Mouse (Mus musculus) thymus, adult 18-20 months (tissue): Measurements from ENCODE around the gene Ptprm.

Experiments used
- DNase-seq, 2 experiments: peaks; one replicate each; pipeline ENCODE4 v3.0.0; 2022; ENCODE audit warnings: mixed read lengths in 2 of 2

The Ptprm gene

DNA sequence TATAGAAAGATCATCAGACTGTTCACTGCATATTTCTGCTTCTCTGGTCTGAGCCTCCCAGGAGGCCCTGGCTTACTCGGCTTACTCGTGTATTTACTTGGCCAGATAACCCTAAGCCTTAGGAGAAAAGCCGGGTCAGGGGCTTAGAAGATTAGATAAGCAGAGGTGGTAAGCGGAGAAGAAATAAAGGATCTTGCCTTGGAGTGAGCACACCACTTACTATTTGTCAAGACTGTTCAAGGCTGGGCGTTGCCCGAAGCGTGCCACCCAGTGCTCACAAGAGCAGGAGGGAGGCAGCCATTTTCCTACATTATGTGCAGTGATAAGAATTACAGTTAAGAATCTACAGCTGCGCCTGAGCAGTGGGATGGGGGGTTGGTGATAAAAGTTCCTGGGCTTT is 646.6 kb downstream of the Ptprm start:
- DNase-seq, result no peak

- no peak for DNase-seq
Observed at GRCm38 (mm10) chr17:66701358-66702184, 652.7 kb downstream of the Ptprm start.

DNA sequence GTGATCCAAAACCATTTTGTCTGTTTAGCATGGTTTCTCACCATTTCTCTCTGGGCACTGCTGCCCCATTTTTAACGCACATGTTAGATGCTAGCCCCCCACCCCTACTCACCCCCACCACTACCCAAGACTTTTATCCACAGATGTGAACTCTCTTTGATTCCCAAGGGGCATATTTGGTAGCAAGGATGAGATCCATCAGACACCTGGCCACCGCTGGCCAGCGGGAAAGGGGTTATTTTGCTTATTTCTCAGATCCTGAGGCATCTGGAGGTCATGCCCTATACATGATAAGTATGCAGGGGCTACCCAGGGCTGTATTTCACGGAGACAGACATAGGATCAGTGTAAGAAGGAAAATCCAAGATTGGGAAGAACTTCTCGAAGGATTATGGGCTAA is 654.4 kb downstream of the Ptprm start:
- DNase-seq, result no peak

GRCm38 (mm10) chr17:66697650-66698049 is 656.6 kb downstream of the Ptprm start:
- no peak for DNase-seq

DNA sequence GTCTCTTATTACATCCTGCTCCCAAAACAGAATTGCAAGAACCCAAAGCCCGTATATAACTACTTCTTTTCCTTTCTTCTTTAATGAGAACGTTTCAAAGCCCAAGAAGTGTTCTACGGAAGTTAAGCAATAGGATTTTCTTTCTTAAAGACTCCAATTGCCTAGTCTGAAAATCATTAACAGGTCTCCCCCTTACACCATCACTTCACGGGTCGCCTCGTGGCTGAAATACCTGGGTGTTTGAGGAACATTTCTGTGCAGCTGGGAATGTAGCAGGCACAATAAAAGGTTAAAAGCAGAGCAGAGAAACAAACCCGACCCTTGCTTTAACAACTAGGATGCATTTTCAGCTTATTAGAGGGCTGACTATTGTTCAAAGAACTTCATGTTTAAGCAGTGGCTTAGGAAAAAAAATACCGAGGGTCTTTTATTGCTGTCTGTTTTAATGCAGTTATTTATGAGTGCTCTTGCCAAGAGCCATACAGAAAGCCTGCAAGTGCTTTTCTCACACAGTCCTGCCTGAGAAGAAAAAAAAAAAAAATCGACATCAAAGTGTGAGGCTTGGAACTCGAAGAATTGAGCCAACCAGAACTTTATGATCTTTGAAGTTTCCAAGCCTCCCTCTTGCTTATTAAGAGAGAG is 657.6 kb downstream of the Ptprm start:
- no peak for DNase-seq

GRCm38 (mm10) chr17:66694326-66694725 is 659.9 kb downstream of the Ptprm start:
- DNase-seq, result no peak

GRCm38 (mm10) chr17:66693676-66694304 is 660.5 kb downstream of the Ptprm start:
- DNase-seq, result no peak

DNA sequence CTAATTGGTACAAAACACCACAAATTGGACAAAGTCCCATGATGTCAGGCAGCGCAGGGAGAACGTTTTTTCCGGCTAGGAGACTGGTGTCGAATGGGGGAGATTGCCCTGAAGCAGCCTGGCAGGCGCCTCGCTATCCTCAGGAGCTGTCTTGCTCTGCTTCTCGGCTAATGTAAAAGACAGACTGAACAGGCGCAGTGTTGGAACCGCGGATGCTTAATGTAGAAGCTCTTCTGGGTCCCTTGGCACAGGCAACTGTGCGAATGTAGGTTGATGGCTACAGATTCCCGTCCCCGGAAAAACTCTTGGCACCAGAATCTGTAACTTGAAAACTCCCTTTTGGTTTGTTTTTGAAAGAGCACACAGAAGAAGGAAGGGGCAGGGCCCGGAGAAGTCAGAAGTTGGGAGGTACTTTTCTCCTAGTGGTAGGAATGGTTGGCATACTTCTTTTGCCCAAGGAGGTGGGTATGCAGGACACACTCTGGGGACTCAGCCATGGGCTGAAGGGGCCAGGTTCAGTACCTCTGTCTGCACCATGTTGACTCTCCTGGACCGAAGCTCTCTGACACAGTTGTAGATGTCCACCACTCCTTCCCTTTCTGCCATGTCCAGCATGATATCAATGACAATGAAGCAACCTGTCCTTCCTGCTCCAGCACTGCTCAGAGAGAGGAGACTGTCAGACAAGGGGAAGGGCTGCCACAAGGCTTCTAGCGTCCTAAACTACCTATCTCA is 661.1 kb downstream of the Ptprm start:
- DNase-seq, result no peak

DNA sequence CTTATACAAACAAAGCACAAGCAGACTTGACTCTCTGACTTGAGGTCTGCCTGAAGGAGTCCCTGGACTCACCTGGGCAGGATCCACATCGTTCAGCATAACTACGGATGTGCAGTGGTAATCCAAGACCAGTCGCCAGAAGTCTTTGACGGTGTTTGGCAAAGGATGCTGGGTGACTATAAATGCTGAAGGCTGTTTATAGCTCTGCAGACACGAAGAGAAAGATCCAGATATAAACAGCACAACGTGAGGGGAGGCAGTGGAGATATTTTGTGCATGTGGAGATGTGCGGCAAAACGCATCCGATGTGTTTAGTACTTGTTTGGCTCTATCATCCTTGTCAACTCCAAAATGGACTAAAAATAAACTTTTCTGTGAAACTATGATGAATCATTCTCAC is 666.1 kb downstream of the Ptprm start:
- DNase-seq, result no peak

- DNase-seq, result no peak
Observed at GRCm38 (mm10) chr17:66687543-66687942, 666.7 kb downstream of the Ptprm start.

DNA sequence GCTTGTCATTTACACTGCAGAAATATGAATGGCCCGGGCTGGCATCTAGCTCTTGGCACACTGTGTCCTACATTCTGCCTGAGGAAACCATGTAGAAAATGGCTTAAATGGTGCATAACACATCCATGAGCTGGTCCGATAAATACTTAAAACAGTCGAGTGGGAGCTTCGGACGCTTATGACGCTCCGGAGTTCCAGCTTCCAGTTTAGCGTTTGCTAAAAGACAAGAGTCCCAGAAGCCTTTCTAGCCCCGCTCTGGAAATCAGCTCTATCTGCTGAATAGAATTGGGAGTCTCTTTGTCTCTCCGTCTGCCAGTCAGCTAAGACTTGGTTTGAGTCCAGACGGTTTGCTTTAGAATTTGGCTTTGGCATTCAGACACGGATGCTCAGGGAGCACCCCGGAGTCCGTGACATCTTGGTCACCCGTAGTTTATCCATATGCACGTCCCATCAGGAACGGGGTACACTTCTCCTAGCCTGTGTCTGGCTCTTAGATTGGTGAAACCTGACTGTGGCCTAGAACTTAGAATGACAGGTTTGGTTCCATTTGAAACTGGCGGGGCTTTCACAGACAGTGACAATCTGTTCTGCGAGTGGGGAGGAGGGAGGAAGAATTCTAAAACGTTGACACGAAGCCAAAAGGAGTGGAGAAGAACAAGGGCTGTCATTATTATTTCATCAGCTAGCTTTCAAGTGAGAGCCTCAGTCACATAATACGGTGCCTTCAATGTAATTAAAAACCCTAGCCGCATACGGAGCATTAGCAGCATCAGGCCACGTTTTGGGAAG is 667.4 kb downstream of the Ptprm start:
- DNase-seq, result no peak

GRCm38 (mm10) chr17:66683411-66683810 is 670.8 kb downstream of the Ptprm start:
- DNase-seq, result no peak

- no peak for DNase-seq
Observed at GRCm38 (mm10) chr17:66680662-66681061, 673.6 kb downstream of the Ptprm start.

DNA sequence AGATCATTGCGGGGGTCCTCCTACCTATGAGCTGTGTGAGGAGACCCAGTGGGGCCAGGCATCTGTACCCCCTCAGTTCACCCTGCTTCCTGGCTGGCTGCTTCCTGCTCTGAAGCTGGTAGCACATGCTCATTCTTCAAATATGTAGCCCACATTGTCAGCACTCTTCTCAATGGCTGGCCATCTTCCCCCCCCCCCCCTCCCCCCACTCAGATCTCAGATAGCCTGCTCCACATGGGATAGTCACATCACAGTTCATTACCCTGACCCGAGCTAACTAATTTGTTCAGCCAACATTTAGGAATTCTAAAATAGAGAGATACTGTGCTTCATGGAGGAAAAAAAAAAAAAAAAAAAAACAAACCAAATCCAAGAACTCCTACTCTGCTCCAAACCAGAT is 679.6 kb downstream of the Ptprm start:
- no peak for DNase-seq

DNA sequence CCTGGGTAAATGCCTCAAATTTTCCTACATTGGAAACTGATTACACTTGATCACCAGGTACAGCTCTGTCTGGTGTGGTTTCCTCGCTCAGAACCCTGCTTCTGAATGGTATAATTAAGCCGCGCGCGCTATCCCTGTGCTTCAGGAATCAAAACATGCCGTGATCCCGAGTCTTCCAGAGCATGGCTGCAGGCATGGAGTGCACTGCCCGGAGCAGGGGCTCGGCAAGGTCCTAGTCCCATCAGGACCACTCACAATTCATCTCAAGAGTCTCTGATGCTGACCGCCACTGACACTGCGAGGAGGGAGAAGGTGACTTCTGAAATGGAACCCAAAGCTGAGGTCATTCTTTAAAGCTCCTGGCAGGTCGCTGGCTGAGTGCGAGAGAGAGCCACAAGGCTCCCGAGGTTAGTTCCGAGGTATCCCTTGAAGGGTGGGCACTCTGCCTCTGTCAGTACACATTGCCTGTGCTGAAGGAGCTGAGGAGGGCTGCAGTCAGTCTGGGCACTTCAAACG is 682.5 kb downstream of the Ptprm start:
- no peak for DNase-seq

- no peak for DNase-seq
Observed at GRCm38 (mm10) chr17:66671287-66671686, 683.0 kb downstream of the Ptprm start.

GRCm38 (mm10) chr17:66665791-66666190 is 688.5 kb downstream of the Ptprm start:
- no peak for DNase-seq

DNA sequence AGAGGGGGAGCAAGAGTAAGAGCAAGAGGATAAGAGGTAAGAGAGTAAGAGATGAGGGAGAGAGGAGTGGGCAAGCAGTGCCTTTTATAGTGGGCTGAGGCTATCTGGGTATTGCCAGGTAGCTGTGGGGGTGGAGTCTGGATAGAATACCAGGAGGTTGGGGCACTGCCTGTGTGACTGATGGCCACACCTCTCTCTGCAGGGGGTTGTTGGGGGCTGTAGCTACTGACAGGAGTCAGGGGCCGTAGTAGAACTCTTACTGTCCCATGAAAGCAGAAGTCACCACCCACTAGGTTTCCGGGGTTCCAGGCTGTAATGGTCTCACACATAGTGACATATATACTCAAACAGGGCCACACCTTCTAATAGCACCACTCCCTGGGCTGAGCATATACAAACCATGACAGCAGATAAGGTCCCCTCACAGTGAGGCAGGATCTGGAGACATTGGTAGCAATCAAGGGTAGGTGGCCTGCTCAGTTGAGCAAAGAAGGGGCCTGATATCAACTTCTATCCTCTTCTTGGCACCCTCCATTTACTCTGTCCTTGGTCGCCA is 689.0 kb downstream of the Ptprm start:
- no peak for DNase-seq

DNA sequence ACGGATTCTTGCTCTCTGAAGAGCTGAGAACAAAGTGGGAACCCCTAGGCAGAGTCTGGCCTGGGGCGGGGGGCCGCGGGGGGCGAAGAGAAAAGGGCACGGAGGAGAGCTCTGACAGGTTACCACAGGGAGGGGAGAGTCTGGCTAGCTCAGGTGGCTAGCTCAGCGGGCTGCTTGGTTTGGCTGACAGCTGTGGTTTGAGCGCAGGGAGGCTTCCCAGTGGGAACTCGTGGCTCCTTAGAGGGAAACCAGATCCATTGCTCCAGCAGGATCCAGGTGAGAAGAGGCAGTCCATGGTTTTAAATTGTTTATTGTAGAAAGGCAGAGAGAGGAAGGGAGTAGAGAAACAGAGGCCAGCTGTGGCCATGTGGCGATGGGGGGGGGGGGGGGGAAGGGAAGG is 689.5 kb downstream of the Ptprm start:
- DNase-seq, result no peak

- DNase-seq, result no peak
Observed at GRCm38 (mm10) chr17:66659242-66659641, 695.0 kb downstream of the Ptprm start.

DNA sequence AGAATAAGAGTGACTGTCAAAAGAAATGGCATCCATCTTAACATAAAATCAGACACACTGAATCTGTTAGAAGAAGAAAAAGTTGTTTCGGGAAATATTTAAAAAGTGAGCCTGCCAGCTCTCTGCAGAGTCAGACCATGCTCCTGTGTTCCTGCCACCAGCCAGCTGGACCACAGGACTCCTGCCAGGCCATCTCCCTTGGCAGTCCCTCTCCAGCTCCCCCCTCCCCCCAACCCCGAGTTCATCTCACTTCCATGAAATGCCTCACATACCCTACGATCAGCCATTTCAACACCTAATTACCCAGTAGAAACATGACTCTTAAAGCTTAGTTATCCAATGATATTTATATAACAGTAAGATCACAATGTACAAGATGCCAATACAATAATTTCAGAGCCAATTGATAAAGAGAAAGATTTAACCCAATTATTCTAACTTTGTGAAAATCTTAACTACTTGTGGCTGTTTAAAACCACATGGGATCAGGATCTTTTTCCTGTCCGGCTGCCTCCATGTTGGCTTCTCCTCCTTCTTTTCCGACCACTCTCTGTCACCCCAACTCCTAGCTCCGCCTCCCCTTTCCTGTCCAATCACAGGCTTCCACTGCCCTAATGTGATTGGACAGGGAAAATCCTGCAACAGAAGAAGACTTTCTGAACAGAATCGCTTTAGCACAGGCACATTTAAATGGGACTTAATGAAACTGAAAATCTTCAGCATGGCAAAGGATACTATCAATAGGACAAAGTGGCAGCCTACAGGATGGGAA is 716.1 kb downstream of the Ptprm start:
- no peak for DNase-seq
